Mouse (Mus musculus): Measurements from ENCODE around the gene Chsy1.
A peak's percentile ranks its signal among the peaks of the same experiment; 100 is the strongest.

Chsy1 gene

GRCm38 (mm10) chr7:66218193-66219014 lies 109.1 kb downstream of the Chsy1 start:
- DNase-seq, result peak; percentile 21

GRCm38 (mm10) chr7:66219028-66219793 lies 109.9 kb downstream of the Chsy1 start:
- no peak for DNase-seq

GRCm38 (mm10) chr7:66219794-66220227 lies 110.5 kb downstream of the Chsy1 start:
- no peak for DNase-seq

DNA sequence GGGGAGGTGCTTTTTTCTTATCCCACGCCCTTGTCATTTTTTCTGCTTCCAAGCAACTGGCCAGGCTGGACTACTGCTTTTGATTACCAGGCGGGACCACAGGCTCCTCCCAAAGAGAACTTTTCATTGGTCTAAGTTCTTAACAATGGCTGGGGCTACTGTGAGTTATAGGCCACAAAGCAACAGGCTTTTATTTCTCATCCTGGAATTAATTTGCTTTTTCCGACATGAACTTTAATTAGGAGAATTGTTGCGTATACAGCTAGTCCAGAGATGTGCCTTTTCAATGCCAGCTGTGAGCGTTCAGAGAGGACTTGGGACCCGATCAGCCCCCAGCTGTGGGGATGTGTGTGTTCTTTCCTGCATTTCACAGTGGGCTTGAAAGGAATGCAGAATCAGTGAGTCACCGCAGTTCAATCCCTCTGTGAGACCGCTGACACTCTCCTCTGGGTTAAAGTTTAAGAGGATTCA lies 113.3 kb downstream of the Chsy1 start:
- DNase-seq, result no peak

All from cerebellum, adult 11 months (tissue).